Mouse (Mus musculus) erythroblast, adult 5-6 weeks (primary cell): ENCODE data around the gene Sult1b1. TPM values are rescaled to one million over a fixed set of nuclear protein-coding genes. Genes with fewer than 3 reads are reported as not detected.
"Not testable (repeated sequence)": the region's sequence is repeated elsewhere in the genome, so short reads cannot be mapped to it uniquely, and the experiment has no call there.

Experiments used
- ATAC-seq: replicated peaks from 2 replicates; pipeline ENCODE4 v1.8.0; 2016; ENCODE audit warnings: moderate number of reproducible peaks, mild to moderate bottlenecking, moderate TSS enrichment, inconsistent platforms; ENCODE audit not compliant: poor library complexity, low FRiP score, severe bottlenecking
- total RNA-seq, 2 experiments: library from RNA; stranded (forward) in 1 of 2; stranded (reverse) in 1 of 2; fragments of 150-400 nt in 1 of 2; fragments of 200-764, 138-1000 nt in 1 of 2; gene quantifications; 2 replicates each; pipeline versions ENCODE4 v1.2.3 to v1.2.4; 2015 to 2017; ENCODE audit warnings: low replicate concordance in 2 of 2

Gene Sult1b1
- total RNA-seq (2015; ENCODE audit: low replicate concordance) (not detected in 2 replicates), total RNA-seq (2017; ENCODE audit: low replicate concordance) (not detected in 2 replicates)

DNA sequence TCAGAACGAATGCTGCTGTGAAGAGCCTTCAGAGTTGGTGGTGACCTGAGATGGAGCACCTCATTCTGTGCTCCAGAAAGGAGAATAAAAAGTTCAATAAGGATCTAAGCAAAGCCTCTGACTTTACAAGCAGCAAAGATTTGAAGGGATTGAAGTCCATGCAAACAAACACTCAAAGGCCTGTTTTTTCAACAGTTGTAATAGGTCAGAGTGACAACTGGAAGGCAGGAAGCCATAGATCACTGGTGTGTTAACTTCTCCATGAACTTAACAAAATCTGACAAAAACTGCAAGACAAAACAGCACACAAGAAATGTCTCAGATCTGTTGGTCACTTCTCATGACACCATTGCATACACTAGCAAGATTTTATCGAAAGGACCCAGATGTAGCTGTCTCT is at the start of gene Sult1b1:
Gene Sult1b1, minus strand, starts transcription at position 85 of the 400 bp plus-strand sequence.
- ATAC-seq: no peak

DNA sequence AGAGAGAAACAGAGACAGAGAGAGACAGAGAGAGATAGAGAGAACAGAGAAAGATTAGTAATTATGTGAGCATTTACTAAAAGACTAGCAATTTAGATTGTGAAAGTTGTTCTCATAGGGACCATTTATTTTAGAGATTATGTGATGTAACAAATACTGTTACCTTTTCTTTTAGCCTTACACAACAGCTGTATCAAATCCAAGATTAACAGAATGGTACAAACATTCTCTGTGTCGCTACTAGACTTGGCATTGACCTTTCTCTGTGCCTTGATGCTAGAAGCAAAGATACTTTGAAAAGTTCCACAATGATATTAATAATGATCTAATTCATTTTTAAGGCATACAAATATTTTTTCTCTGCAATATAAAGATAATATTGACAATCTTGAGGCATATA is 42.4 kb upstream of the Sult1b1 start:
- ATAC-seq: no peak

DNA sequence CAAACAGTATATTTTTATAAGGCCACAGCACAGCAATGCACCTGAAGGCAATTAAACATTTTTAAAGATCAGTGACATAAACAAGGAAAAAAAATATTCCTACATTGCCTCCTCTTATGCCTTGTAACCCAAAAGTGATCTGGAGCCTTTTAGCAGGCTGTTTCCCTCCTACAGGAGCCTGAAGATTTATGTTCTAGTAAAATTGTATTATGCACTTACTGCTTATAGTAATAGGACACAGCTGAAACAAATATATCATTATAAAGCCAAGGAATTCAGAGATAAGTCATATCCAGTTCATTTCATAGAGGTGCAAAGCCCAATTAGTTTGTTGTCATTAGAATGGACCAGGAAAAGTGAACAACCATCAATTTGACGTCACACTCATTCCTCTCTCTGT is 36.2 kb upstream of the Sult1b1 start:
- no peak for ATAC-seq

DNA sequence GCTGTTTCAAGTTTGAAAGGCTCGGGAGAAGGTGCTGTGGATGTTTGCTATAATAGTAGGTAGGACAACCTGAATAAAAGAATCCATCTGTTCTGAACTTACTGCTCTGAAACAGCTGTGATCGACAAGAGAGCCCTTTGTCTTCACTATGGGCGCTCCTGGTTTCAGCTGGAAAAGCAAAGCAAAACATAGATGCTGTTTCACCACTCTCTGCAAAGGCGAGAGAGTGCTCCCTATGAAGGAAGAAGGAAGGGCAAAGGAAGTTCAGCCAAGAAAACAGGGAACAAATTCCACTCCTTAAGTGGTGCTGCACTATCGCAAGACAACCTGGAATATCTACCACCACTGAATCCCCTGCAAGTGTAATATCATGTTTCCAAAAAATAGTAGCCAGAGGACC is 35.5 kb upstream of the Sult1b1 start:
- ATAC-seq: no peak

DNA sequence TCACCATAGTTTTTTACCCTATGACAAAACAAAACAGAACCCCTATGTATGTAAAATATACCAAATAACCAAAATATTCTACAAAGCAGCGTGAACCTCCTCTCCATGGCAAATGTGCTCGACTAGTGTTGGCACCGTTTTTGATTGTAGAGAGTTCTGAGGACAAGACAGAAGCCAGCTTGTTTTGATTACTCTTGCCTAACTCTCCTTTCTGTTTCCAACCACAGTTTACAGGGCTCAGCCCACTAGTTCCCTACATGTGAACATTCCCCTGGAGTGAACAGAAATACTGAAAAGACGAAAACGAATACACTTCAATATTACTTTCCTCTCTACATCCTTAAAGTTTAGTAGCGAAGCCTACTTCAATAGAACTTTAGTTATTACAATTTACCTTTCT is 34.8 kb upstream of the Sult1b1 start:
- no peak for ATAC-seq

DNA sequence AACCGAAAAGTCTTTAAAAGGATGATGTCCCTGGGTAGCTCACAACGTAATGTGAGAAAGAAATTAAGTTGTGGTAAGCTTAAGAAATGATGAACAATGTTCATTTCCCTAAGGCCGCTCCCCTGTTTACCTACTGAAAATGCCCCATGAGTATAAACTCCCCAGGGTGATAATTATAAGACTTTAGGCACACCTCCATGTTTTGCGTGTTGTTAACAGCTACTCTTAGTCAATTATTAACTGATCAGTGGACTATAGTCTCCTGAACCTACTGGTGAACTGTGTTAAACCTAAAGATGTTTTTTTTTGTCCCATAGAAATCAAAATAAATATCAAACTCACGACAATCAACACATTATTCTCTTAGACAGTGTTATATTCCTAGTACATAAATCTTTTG is 30.9 kb upstream of the Sult1b1 start, which contains the start of gene Sult1d1:
Gene Sult1d1, minus strand, starts transcription at position 183 of the 400 bp plus-strand sequence.
- no peak for ATAC-seq

DNA sequence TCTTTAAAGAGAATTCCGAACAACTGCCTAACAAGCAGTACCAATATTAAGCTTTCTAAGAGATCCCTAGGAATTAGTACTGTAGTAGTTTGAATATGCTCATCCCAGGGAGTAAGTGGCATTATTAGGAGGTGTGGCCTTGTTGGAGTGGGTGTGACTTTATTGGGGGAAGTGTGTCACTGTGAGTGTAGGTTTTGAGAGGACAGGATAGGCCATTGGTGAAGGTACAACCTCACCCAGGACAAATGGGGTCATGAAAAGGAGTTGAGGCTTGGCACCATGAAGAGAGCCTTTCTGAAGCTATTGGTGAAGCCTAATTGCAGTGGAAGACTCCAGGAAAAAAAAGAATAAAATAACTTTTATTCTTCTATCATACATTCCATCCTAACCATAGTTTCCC is 29.3 kb upstream of the Sult1b1 start:
- ATAC-seq: no peak

DNA sequence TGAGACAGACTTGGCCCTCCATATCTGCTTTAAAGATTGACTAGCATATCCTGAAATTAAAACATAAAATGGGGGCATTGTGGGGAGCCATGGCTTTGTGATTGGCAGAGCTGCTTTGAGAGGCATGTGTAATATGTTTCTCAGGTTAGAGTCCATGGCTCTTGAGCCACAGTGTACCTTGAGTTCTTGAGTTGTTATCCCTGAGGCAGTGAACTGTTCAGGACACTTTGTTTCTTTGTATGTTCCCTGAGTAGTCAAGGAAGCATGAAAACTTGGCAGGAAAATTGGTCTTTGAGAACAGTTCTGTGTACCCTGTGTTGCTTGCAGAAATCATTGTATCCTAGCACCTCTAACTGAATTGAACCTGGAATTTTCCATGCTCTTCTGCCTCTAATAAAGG is 25.0 kb upstream of the Sult1b1 start:
- no peak for ATAC-seq

DNA sequence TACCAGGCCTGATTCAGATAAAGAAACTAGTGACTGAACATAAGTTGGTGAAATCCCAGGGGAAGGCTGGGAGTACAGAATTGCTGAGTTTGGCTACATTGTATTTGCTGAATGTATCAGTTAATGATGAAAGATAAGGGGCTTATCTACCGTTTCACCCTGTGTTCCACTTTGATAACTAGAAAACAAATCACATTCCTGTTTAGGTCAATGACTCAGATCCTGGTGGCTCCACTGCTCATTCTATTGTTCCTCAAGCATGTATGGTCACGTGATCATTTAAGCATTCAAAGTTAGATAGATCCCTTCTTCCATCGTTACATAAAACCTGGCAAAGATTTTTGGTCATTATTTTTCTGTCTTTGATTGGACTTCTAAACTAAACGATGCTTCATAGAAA is 24.5 kb upstream of the Sult1b1 start:
- no peak for ATAC-seq

DNA sequence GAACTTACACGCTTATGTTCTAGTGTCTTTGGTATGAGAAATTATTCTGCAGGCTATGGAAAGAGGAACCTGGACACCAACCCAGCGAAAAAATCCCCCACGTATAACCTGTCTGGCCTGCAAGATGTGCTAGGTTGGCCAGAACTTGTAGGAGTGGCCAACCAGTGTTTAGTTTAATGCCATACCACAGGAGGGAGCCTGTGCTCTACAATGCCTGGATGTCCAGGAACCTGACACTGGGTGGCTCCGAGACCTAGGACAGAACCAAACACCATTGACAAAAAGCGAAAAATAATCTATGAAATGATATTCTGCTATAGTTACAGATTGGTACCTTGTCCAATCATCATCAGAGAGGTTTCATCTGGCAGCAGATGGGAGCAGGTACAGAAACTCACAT is 22.1 kb upstream of the Sult1b1 start:
- ATAC-seq: no peak

DNA sequence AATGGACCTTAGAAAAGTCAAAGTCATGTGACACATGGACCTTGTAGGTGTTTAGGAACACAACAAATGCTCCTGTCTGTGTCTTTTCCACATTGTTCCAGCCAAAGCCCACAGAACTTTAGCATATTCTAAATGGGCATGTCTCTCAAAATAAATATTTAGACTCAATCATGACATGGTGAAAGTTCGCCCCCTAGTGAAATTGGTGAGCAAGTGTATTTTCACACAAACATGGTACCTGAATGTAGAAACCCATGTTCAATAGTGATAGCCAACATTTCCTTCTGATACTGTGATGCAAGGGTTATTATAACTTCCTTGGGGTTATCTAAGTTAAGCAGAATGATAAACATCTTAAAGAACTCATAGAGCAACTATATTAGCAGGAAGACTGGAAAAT is 12.9 kb upstream of the Sult1b1 start:
- ATAC-seq: no peak

DNA sequence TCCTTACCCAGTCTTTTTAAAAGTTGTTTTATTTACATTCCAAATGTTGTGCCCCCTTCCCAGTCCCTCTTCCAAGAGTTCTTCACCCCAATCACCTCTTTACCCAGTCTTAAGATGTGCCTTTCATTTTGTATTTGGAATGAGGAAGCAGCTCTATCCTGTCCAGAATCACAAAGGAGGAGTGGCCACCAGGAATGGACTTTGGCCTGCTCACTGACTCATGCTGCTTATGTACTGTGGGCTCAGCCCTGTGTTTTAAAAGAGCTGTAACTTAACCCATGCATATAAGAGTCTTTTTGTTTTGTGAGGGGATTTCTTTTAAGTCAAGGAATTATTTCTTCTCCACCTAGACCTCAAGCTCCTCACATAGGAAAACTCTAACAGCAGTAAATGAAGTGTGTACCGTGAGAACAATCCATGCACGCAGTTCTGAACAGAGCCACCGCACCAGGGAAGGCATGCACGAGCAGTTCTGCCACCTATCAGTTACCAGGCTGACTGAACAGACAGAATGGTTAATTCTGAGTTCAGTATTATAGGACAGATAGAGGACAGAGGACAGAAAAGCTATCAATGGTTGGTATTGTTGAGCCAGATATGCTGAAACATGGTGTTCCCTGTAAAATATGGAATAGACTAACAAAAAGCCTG is 1.9 kb downstream of the Sult1b1 start:
- no peak for ATAC-seq

DNA sequence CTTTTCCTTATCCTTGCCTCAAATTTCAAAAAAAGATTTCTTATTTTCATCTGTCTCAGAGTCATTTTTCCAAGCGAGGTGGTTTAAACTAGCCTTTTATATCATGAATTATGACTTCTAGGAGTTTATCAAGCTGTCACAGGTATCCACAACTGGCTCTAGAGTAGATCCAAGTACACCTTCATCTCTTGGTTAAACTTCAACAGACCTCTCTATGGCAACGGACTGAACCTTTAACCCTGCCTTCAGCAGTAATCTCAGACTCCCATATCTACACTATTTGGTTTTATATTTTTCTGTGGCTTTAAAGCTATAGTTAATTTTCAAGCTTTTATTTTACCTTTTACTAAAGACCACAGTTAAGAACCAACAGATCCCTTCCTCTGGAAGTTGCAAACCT is 5.7 kb downstream of the Sult1b1 start:
- no peak for ATAC-seq

DNA sequence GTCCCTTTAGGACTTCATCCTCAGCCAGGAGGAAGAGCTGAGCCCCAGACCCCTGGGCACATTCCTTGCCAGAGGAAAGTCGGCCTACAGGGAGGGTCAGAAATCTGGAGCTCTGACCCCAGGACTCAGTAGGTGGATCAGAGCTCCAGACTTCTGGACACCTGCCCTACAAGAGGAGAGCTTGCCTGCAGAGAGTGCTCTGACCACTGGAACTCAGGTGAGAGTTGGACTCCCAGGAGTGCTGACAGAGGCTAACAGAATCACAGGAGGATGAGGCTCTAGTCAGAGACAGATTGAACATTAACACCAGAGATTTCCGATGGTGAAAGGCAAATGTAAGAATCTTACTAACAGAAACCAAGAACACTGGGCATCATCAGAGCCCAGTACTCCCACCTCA is 14.4 kb downstream of the Sult1b1 start:
- ATAC-seq: not testable (repeated sequence)

DNA sequence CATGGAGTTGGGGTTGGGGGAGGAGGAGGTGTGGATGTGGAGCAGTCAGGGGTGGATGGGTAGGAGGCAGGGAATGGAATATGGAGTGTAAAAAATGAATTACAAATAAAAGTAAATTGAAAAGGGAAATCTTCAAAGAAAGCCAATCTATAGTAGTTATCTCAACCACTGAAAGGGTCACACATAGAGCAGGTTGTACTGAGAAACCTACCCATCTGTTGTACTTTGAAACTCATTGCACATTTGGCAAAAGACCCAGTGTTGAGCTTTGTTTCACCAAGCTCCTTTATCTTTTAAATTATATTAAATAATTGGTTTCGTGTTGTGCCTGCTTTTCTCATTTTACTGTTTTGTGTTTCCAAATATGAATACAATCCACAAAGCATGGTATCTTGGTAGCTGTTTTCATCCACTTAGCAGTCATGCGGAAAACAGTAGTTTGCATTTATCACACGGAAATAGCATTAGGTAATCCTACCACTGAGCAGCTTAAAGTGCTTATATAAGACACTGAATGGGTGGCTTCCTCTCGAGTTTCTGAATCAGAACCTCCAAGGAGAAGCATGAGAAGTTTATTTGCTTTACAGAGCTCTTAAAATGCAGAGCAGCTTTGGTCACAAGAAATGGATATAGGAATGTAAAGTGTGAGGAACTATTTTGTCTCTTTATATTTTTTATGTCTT is 32.1 kb downstream of the Sult1b1 start:
- ATAC-seq: no peak

DNA sequence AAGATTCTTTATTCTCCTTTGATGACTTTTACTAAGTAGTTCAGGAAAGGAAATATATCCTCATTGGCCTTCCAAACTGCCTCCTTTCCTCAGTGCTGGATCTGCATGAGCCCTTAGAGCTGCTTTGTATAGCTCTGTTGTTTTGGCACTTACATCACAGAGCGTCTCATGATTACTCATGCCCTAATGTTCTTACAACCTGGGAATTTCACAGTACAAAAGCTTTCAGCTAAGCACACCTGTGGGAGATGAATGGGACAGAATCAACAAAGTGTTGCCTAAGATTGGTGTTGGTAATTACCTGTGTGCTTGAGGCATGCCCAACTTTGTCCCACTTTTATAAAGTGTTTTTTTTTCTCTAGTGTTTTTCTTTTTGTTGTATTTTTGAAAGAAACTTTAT is 35.3 kb downstream of the Sult1b1 start:
- no peak for ATAC-seq

DNA sequence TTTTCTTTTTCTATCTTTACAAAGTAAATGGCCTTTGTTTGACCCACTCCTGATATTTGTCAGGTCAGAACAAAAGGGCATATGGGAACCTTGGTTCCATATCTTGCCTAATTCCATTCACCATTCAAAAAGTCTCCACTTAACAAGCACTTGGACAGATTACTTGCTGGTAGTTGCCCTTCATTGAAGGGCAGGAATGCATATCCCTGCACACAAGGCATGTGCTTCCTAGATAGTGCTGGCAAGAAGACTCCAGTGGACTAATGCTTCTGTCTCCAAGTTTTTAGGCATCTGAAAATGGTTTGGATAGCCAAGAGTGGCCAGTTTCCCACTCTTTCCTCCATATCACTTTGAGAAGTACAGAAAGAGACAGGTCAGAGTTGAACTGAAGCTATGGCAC is 38.7 kb downstream of the Sult1b1 start:
- no peak for ATAC-seq

DNA sequence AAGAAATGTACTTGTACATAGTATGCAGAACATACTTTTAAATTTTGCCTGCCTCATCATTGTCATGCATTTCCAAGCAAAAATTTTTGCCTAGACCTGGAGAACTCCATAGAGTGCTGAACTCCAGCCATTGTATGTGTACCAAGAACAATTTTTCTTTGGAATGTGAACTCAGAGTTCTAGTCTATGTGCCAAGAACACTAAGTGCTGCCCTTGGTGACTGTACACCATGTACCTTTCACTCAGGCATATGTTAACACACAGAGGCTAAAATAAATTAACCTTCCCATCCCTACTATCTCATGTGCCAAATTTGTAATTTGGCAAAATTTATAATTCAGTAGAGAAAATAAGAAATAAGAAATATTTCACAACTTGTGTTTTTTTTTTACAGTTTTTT is 39.1 kb downstream of the Sult1b1 start:
- no peak for ATAC-seq

DNA sequence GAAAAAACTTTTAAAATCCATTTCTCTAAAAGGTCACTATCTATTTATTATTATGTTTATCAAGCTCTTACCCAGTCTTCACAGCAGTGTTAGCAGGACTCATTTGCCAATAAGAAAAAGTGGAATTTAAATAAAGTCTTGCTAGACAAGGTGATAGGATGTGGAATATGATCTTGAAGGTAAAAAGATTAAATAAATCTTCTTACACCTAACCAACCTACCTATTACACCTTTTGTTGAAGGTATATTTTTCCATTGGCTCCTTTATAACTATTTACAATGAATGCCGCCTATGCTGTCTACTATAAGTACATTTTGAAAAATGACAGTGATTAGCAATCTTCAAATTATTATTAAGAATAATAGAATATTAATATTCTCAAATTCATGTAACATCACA is 47.2 kb downstream of the Sult1b1 start, which contains the start of gene Ugt2a1:
Gene Ugt2a1, minus strand, starts transcription at position 101 of the 400 bp plus-strand sequence.
- ATAC-seq: no peak

DNA sequence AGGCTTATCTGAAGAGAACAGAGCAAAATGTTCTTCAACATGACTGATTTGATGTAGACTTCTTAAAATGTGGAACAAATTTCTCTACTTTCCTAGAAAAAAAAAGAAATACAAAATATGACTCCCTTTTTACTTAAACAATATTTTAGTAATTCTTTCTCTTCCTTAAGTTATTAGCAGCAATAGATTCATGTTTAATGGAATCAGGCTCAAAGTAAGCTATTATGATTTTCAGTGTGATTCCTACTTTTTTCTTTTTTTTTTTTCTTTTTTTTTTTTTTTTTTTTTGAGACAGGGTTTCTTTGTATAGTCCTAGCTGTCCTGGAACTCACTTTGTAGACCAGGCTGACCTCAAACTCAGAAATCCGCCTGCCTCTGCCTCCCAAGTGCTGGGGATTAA is 51.3 kb downstream of the Sult1b1 start, which contains the start of gene Gm43638:
Gene Gm43638, minus strand, starts transcription at position 101 of the 400 bp plus-strand sequence.
- not testable (repeated sequence) for ATAC-seq

DNA sequence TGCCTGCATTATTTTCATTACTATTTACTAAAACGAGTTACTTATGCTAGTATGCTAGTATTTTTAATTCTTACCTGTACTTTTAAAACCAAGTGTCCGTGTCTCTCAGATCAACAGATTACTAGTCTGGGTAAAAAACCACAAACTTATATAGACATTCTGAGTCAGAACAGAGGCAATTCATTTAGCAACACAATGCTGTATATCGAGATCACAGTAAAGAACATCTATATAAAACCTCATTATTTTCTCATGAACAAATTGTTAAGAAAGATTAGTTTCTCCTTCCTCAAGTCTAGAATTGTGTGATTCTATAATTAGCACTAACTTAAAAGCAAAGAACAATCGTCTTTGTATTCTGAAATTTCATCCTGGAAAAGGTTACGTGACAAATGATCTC is 55.8 kb downstream of the Sult1b1 start, which contains the start of gene Ugt2a2:
Gene Ugt2a2, minus strand, starts transcription at position 101 of the 400 bp plus-strand sequence.
- ATAC-seq: no peak
